ENCODE assay signal across 9 mouse cellular contexts in the genomic region with DNA sequence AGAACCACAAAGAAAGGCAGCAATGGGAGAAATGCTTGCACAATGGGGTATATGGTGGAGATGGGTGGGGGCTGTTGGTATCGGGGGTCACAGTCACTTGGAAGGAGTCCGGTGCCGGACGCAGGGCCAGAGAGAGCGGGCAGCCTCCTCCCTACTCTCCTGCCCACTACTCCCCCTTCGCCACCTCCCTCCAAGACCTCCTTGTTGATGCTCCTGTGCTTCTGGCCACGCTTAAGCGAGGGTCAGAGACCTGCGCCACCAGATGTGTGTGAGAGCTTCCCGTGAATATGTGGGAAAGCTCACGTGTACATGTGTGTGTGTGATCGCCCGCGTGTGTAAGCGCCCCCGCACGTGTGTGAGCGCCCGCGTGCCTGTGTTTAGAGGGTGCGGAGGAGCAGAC. TPM values are rescaled to one million over a fixed set of nuclear protein-coding genes. Genes with fewer than 3 reads are reported as not detected.
DNase-seq lines count a peak whose midpoint lies in the region; ATAC-seq and TF ChIP-seq lines count a peak whose summit lies in the region.
"Had no signal": no experiment of that assay in that cellular context is flagged by ENCODE, and none has a peak within 500 bp of the region (broad histone marks: within the 10 kb centered on the region; RNA-seq: fewer than 3 reads in every experiment).

No protein-coding gene starts in this region.

- WGBS in forebrain, embryonic 14.5 days, result 2% methylated on average over 21 of the region's 21 CpGs
- WGBS in olfactory bulb, adult 2 months, result 3% methylated on average over 21 of the region's 21 CpGs

- H3K9me3 ChIP-seq in forebrain, embryonic 14.5 days (replicated peaks; ENCODE audit: control insufficient read depth, low read length), result no peaks in the 10 kb centered on the region

- ATAC-seq in forebrain, embryonic 14.5 days, result peak; percentile 49

- H3K27me3 ChIP-seq in forebrain, embryonic 14.5 days (replicated peaks; ENCODE audit: control insufficient read depth, insufficient read depth, low read length), result peaks cover 52% of the 10 kb centered on the region

- H3K9ac ChIP-seq in forebrain, embryonic 14.5 days (ENCODE audit: low read length), result peak overlapping the region; percentile 3

- H3K4me3 ChIP-seq in forebrain, embryonic 14.5 days (ENCODE audit: low read depth, low read length), result peak overlapping the region; percentile 27
- H3K4me3 ChIP-seq in olfactory bulb, adult 2 months (ENCODE audit: insufficient read depth, low read depth, low read length), result peak overlapping the region; percentile 14; the same call in 1 of the 2 replicates

- no peak for TF ChIP-seq POLR2A in olfactory bulb, adult 2 months (IDR thresholded peaks at IDR 0.05; ENCODE audit: insufficient read depth, low read depth, low read length)

- no peaks in the 10 kb centered on the region for H3K36me3 ChIP-seq in forebrain, embryonic 14.5 days (ENCODE audit: control insufficient read depth, insufficient read depth, low read length)

- intact Hi-C loops in left cerebral cortex, postnatal 4 days (cut with DNase I), result loop anchor here (10.0 kb wide), 1 partner anchor 400 kb away; no protein-coding TSS in a partner anchor
- intact Hi-C loops in left cerebral cortex, postnatal 36 days (cut with DNase I), result no loop called here

- TF ChIP-seq CTCF in olfactory bulb, adult 2 months (IDR thresholded peaks at IDR 0.05; ENCODE audit: insufficient read depth, low read depth, low read length), result no peak

- peak; percentile 6 for DNase-seq in left cerebral cortex, adult 11 months (ENCODE audit: low spot score)
- DNase-seq in left cerebral cortex, postnatal 4 days, result no peak
- DNase-seq in forebrain, embryonic 14.5 days (ENCODE audit: low spot score), result no peak
- DNase-seq in left cerebral cortex, postnatal 36 days (ENCODE audit: low spot score in 2 of 2), result peak; percentile 14 to 17
- DNase-seq in adrenal gland, adult (ENCODE audit: inconsistent age in 2 of 2, low spot score in 1 of 2), result no peak
- no peak for DNase-seq in urinary bladder, postnatal 10 days (ENCODE audit: low spot score)
- DNase-seq in ovary, postnatal 10 days (ENCODE audit: low spot score), result no peak

- no peak overlapping the region for H3K27ac ChIP-seq in forebrain, embryonic 14.5 days (ENCODE audit: low read depth, low read length)
- H3K27ac ChIP-seq in olfactory bulb, adult 2 months (ENCODE audit: insufficient read depth, low read depth, low read length), result no peak overlapping the region

- peak overlapping the region; percentile 40 for H3K4me2 ChIP-seq in forebrain, embryonic 14.5 days (ENCODE audit: low read length)

- H3K4me1 ChIP-seq in forebrain, embryonic 14.5 days (ENCODE audit: control insufficient read depth, insufficient read depth, low read length), result no peaks in the 10 kb centered on the region
- H3K4me1 ChIP-seq in olfactory bulb, adult 2 months (ENCODE audit: control insufficient read depth, insufficient read depth, low read length), result peaks cover 13% of the 10 kb centered on the region

RNA-seq across cellular contexts. Expression of gene Kcnj5, which starts 0.3 kb away (rescaled TPM):
- 1 to 10 TPM; 1.4 to 1.8 TPM for total RNA-seq in left cerebral cortex, postnatal 4 days (2021)
- polyA plus RNA-seq in forebrain, embryonic 14.5 days (2014; fragmentation: Nextera tagmentation; extraction: Ambion mirVana), result 0.37 and 0.55 TPM in 2 replicates
- total RNA-seq in left cerebral cortex, postnatal 36 days (2021), result under 1 TPM; 0.62 to 0.75 TPM
- polyA plus RNA-seq in olfactory bulb, adult 2 months (2012; ENCODE audit: insufficient read depth, insufficient read length, low replicate concordance, missing spikeins), result not detected in 2 replicates

RNA-seq across cellular contexts. Expression of gene Kcnj1, which starts 27.8 kb away (rescaled TPM):
- total RNA-seq in left cerebral cortex, postnatal 4 days (2021), result not detected
- polyA plus RNA-seq in forebrain, embryonic 14.5 days (2014; fragmentation: Nextera tagmentation; extraction: Ambion mirVana), result not detected in 2 replicates
- not detected for total RNA-seq in left cerebral cortex, postnatal 36 days (2021)
- polyA plus RNA-seq in olfactory bulb, adult 2 months (2012; ENCODE audit: insufficient read depth, insufficient read length, low replicate concordance, missing spikeins), result not detected in 2 replicates
- polyA plus RNA-seq: frontal cortex, adult 2 months had no signal

Comparison
In these comparisons a context has a peak if more than half of its experiments do, and no peak if none do; other contexts are left out.
1. DNase-seq: peak in left cerebral cortex, adult 11 months (single experiment) and left cerebral cortex, postnatal 36 days (2 of 2); none in left cerebral cortex, postnatal 4 days (single experiment), forebrain, embryonic 14.5 days (single experiment), adrenal gland, adult (0 of 2), urinary bladder, postnatal 10 days (single experiment) and ovary, postnatal 10 days (single experiment).